Mouse (Mus musculus) cerebellum, adult 8-10 months (tissue): ENCODE results near the gene Olfr458.
"Not testable (repeated sequence)": the region's sequence is repeated elsewhere in the genome, so short reads cannot be mapped to it uniquely, and the experiment has no call there.

Experiments used
- DNase-seq: peaks from one replicate; pipeline ENCODE4 v3.0.0; 2022

Gene Olfr458

DNA sequence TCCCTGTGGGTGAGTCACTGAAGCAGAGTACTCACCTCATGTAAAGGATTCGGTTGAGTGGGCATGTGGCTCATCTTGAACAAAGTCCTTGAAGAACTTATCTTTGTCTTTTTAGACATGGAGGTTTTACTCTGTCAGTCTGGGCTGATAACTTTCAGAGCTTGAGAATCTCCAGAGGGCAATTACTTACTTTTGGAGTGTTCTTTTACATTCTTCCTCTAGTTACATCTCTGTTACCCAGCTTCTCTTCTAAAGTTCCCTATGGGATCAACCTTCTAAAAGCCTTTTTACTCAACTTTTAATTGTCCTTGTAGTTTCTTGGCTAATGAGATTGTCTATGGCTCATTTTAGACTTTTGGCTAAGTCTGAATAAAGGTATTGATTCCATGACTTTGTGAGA, at the start of gene Olfr458:
Gene Olfr458, minus strand, starts transcription at position 101 of the 400 bp plus-strand sequence.
- DNase-seq, result no peak

GRCm38 (mm10) chr6:42513461-42513860, 48.5 kb upstream of the Olfr458 start:
- DNase-seq, result no peak

DNA sequence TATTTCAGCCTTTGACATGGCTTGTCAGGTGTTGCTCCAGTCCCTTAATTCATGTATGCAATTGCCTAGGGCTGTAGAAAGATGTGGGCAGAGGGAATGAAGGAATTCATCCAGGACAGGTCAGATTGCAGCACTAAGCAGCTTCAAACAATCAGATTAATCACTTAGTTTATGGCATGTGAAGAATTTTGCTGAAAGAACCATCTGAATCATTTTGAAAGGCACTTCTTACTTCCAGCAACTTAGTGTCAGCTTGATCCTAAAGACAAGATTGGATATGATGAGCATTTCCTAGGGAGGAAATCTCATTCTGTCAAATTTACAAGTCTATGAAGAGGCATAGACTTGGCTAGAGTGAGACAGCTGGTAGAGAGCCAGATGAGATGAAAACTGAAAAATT, 44.3 kb upstream of the Olfr458 start:
- no peak for DNase-seq

GRCm38 (mm10) chr6:42503478-42503877, 38.5 kb upstream of the Olfr458 start:
- no peak for DNase-seq

DNA sequence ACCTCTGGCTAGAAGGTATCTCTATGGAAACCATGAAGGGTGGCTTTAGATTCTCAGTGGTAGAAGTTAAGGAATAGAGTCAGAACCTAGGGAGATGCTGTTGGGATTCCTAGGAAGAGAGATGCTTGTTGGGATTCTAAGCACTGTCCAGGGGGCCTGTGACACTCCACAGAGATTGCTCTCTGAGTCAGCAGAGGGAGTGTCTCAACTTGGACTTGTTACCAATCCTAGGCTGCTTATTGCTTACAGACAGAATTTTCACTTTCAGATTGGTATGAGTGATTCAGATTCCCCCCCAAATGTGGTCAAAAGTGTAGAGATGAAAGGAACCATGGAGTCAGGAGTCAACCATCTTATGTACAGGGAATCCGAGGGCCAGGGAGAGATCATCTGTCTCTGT, 24.7 kb upstream of the Olfr458 start:
- no peak for DNase-seq

GRCm38 (mm10) chr6:42487114-42487513, 22.1 kb upstream of the Olfr458 start, which contains the start of gene Olfr456:
TSS of gene Olfr456 (minus strand) at chr6:42487214.
- no peak for DNase-seq

DNA sequence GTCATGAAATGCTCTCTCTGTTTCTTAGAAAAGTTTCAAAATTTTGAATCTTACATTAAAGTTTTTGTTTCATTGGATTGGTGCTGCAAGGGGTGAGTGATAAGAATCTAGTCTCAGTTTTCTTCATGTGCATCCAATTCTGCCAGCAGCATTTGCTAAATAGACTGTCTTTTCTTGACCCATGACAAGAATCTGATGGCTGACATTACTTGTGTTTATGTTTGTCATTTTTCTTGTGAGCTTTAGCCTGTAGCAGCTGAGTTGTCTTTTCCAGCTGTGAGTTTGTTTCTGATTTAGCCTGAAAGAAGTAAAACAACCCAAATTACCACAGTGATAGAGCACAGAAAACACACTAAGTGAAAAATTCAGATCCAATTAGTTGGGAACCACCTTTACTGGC, 19.6 kb upstream of the Olfr458 start:
- no peak for DNase-seq

DNA sequence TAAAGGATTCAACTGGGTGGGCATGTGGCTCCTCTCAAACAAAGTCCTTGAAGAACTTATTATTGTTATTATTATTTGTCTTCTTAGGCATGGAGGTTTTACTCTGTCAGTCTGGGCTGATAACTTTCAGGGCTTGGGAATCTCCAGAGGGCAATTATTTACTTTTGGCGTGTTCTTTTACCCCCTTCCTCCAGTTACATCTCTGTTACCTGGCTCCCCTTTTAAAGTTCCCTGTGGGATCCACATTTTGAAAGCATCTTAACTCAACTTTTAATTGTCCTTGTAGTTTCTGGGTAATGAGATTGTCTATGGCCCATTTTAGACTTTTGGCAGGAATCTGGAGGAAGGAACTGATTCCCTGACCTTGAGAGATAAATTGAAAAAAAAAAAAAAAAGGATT, 11.2 kb upstream of the Olfr458 start, which contains the start of gene Olfr457:
Gene Olfr457, minus strand, starts transcription at position 101 of the 400 bp plus-strand sequence.
- DNase-seq, result no peak

- not testable (repeated sequence) for DNase-seq
Observed at GRCm38 (mm10) chr6:42471298-42471697, 6.3 kb upstream of the Olfr458 start.

DNA sequence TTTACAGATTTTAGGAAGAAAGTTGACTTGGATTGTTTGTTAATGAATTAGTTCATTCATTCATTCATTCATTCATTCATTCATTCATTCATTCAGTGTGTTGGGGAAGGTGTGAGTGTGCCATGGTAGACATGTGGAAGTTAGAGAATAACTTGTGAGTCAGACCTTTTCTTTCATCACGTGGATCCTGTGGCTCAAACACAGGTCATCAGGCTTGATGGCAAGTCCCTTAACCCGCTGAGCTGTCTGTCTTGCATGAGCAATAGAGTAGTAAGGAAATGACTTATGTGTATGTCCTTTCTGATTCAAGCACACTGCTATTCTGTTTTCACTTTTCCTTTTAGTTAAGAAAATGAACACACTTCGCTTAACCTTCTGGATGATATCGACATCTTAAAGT, 5.5 kb upstream of the Olfr458 start:
- DNase-seq, result no peak

GRCm38 (mm10) chr6:42447381-42447780, 17.6 kb downstream of the Olfr458 start:
- DNase-seq, result no peak

GRCm38 (mm10) chr6:42444491-42444890, 20.5 kb downstream of the Olfr458 start:
- no peak for DNase-seq

- DNase-seq, result no peak
Observed at GRCm38 (mm10) chr6:42441395-42441794, 23.6 kb downstream of the Olfr458 start.

- no peak for DNase-seq
Observed at GRCm38 (mm10) chr6:42435490-42435889, 29.5 kb downstream of the Olfr458 start.

DNA sequence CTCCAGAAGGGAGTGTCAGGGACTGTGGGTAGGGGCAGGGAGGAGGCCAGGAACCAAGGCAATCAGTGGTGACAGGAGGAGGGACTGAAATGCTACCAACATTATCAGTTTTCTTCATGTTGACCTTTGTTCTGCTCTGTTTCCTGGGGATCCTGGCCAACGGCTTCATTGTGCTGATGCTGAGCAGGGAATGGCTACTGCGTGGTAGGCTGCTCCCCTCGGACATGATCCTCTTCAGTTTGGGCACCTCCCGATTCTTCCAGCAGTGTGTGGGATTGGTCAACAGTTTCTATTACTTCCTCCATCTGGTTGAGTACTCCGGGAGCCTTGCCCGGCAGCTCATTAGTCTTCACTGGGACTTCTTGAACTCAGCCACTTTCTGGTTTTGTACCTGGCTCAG, 30.6 kb downstream of the Olfr458 start, which contains the start of gene Tas2r126:
Gene Tas2r126, plus strand, starts transcription at position 90 of the 400 bp plus-strand sequence.
- DNase-seq, result no peak

DNA sequence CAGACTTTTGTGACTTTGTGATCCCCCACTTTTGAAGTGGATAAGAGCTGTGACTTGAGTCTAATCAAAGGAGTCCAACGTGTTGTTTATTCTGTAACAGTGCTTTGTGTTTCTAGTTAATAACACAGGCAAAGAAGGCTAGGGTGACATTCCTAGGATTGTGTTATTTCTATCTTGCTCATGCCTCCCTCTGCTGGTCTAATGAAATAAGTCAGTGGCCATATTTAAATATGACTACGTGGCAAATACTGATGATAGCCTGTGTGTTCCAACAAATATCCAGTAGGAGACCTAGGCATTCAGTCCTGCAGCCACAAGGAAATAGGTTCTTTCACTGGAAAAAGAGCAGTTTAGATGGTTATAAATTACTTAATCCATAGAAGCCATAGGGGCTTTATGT, 31.4 kb downstream of the Olfr458 start:
- no peak for DNase-seq

DNA sequence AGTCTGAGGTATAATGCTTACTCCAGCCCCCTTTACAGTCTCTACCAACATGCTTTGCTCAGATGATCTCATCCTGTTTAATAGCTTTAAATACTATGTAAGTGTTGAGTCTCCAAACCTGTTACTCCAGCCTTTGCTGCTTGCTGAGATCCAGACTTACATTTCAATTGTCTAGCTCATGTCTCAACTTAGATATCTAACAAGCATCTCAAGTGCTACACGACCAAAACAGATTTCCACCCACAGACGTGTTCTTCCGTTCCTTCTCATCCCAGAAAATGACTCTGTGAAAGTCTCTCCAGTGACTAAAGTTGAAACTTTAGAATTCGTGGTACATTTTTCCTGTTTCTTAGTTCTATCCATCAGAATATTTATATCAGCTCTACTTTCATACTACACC, 38.7 kb downstream of the Olfr458 start:
- no peak for DNase-seq

DNA sequence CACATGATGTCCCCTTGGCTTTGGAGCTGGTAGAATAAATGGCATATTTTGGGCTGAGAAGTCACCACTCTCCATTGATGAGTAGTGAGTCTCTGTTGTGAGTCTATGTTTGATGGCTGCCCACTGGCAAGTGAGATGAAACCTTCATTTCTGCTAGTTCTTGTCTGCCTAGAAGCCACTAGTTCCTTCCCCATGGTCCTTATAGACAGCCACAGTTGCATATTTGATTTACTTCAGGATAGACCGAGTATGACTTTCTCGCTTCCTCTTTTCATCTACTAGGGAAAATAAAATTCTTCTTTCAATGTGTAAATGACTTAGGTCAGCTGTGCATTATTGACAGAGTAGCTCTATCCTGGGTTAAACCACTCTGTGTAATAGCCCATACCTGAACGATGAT, 40.5 kb downstream of the Olfr458 start:
- DNase-seq, result no peak

- no peak for DNase-seq
Observed at GRCm38 (mm10) chr6:42421439-42421838, 43.6 kb downstream of the Olfr458 start.

DNA sequence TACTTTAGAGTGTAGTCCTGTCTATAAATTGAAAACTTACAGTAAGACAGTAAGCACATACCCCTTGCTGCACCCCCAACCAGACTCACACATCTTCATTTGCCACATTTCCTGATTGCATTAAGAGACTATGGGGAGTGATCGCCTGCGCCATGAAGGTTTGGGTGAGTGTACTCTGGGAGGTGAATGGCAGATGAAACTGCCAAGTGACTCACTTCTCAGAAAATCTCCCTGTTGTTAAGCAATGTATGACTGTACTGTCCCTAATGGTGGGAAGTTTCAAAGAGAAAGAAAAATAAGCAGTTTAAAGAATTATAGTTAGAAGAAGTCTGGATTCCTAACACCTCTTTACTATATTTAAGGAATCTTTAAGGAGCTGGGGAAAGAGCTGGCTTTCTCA, 45.6 kb downstream of the Olfr458 start:
- DNase-seq, result no peak
